Mouse (Mus musculus) R1 (cell line): ENCODE measurements at regions not wholly inside any gene's neighbourhood (a gene's known extent, or its start where the extent isn't known, plus 50 kb on each side); places are given as distances from the start of the nearest gene placed in this dataset.

ENCODE experiments used
- DNase-seq: peaks from one replicate; pipeline ENCODE4 v3.0.0-alpha.2; 2018; ENCODE audit warnings: low read depth, low spot score

DNA sequence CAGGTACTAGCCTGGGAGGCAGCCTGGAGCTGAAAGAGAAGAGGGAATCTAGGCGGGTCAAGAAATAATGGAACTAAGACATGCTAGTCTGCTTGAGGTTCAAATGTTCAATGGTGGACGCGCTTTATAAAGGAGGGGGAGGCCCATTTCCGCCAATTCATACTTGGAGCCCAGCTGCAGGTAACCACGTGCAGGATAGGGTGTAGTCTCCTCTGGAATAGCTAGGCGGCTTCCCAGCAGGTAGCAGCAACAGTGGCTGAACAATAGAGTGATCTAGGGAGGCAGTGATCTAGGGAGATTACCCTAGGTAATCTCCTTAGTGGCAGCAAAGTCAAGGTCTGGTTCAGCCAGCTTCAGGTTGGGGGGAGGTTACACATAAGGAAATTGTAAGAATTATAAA is 134.6 kb downstream of the Sh2d4b start:
- peak; percentile 81 for DNase-seq

DNA sequence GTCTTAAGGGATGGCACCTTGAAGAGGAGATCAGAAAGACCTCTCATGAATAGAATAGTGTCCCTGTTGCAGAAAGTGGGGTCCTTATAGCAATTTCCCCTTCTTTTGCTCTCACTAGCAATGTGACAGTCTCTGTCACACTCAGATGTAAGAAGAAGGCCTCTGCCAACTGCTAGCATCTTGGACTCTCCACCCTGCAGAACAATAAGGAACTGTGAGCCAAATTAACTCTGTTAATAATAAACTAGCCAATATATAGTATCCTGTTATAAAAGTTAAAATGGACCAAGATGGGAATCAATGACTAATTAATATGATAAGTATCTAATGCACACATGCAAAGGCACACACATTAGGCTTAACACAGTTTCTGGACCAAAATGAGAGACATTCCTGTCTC is 152.5 kb downstream of the Sh2d4b start:
- no peak for DNase-seq

DNA sequence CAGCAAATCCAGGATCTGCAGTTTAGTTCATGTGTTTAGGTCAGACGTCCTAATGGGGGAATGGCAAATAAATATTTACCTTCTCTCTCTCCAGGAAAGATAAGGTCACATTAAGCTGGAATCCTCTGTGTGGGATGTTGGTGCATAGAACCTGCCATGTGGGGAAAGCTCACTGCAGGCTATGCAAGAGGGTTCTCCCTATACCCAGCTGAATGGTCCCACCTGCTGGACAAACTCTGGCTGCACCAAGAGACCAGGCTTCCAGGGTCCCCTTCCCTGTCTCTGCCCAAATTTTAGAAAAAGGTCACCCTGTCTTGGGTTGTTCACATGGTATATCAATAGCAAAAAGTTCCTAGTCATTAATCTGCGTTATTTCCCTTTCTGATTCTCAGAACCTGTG is 161.2 kb downstream of the Sh2d4b start:
- DNase-seq, result no peak

DNA sequence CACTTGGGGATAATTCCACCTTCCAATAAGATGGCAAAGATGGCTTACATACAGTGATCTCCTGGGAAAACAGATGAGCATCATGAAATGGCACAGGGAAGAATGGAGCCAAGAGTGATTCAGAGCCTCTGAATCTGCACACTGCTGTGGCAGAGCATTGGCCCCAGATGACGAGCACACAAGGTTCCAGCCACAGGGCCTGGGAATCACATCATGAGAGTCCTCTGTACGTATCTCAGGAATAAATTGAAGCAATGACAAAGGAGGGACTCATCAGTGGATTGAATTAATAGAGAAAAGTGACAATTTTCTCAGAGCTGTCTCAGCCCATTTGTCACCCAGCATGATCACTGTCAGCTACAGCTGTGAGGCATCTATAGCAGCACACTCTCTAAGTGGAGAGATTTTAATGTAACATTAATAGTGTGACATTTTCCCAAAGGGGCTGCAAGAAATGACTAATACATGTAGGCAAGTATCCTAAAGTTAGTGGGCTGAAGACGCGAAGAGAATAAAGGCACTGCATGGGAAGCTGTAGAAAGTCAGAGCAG is 184.0 kb downstream of the Sh2d4b start:
- DNase-seq, result no peak

DNA sequence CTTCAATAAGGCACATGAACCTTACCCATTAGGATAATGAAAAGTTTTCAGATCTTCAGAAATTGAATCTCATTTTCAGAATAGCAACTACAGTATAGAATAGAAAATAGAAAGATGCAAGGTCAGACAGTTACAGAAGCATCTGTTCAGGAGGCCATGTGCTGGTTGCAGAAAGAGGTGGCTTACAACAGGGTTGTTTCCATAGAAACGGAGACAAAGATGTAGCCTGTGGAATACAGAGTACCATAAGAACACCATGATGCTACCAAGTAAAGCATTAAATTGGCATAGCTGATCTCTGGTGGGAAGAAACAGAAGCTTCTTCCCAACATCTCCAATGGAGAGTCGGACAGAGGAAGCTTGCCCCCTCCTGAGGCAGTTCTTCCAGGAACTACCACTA is 185.6 kb downstream of the Sh2d4b start:
- no peak for DNase-seq

DNA sequence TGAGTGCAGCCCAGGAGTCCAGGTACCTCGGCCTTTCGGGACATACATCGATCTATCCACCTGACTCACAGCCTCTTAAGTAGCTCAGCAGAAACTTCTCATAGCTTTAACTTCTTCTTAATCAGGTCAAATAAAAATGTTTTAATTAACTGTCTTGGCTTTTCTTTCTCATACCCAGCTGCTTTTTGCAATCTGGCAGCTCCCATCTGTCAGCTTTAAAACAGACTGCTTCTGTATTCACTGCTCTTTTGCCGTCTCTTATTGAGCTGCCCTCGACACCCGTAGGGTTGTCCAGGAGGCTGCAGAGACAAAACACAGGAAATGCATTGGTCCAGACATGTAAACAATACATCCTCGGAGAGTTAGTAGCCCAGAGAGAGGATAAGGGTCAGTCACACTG is 189.6 kb downstream of the Sh2d4b start:
- no peak for DNase-seq

DNA sequence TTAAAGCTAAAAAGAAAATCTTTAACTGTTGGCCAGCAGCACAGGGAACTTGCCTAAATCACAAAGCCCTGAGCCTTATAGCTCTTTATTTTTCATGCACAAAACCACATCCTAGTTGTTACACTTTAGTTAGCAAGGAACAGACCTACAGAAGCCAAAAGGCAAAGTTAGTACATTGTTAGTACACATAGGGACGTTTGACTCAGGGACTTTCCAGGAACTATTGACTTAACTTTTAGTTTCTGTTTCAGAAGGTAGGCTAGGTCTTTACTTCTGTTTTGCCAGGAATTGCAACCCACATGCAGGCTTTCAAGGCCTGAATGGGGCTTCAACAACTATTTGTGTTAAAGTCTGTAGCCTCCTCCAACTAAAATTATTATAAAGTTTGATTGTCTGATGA is 211.4 kb downstream of the Sh2d4b start:
- DNase-seq, result no peak

DNA sequence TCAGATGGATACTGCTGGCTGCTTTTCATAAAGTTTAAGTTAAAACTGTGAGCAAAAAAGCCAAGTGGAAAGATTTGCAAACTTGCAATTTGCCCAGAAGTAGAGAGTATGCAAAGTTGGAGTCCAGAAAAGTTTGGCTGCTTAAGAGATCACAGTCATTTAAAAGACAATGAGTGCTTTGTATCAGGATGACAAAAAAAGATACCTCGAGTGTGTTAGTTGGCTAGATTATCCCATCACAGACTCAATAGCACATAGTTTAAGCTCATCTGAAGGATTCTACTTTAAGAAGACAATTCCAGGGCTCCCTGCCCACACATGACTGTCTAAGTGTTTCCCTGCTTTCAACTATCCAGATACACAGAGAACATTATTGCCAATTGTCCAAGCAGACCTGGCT is 239.5 kb downstream of the Sh2d4b start:
- peak; percentile 58 for DNase-seq
